Mouse (Mus musculus) lung, adult 2 months (tissue): ENCODE data around the gene Usp27x. TPM values are rescaled to one million over a fixed set of nuclear protein-coding genes. Genes with fewer than 3 reads are reported as not detected.

Source experiments
- DNase-seq: peaks from one replicate; pipeline ENCODE4 v3.0.0; 2022
- H3K4me1 ChIP-seq: fragments of 200-500 bp; 2 replicates; pipeline ENCODE4 v1.6.1; 2011; ENCODE audit warnings: low read length; ENCODE audit not compliant: control insufficient read depth, insufficient read depth
- H3K4me3 ChIP-seq: fragments of 200-500 bp; replicated peaks from 2 replicates; pipeline ENCODE3; 2011; ENCODE audit warnings: low read depth, mild to moderate bottlenecking, control low read depth, low read length; ENCODE audit errors: extremely low read depth
- CTCF ChIP-seq: fragments of 200-500 bp; IDR thresholded peaks from 2 replicates; pipeline ENCODE4 v1.5.1; 2011; ENCODE audit warnings: mild to moderate bottlenecking, low read length, control low read depth; ENCODE audit not compliant: insufficient read depth
- POLR2A ChIP-seq: fragments of 200-500 bp; IDR thresholded peaks from 2 replicates; pipeline ENCODE4 v1.6.1; 2011; ENCODE audit warnings: low read depth, mild to moderate bottlenecking, control low read depth, low read length, borderline replicate concordance; ENCODE audit errors: extremely low read depth
- WGBS: fragments of 180-500 bp; shearing (Covaris S2); methylation state at CpG from one replicate; pipeline ENCODE4 v1.1.7; 2018; 5-methylcytosine and 5-hydroxymethylcytosine counted together
- polyA plus RNA-seq: library from polyadenylated mRNA; depleted of rRNA; stranded (reverse); fragments of >200 nt; gene quantifications from 2 replicates; pipeline ENCODE4 v1.2.3, GENCODE M21; 2012; rRNA removed

Usp27x gene
- polyA plus RNA-seq, result 1.2 and 1.4 TPM in 2 replicates

DNA sequence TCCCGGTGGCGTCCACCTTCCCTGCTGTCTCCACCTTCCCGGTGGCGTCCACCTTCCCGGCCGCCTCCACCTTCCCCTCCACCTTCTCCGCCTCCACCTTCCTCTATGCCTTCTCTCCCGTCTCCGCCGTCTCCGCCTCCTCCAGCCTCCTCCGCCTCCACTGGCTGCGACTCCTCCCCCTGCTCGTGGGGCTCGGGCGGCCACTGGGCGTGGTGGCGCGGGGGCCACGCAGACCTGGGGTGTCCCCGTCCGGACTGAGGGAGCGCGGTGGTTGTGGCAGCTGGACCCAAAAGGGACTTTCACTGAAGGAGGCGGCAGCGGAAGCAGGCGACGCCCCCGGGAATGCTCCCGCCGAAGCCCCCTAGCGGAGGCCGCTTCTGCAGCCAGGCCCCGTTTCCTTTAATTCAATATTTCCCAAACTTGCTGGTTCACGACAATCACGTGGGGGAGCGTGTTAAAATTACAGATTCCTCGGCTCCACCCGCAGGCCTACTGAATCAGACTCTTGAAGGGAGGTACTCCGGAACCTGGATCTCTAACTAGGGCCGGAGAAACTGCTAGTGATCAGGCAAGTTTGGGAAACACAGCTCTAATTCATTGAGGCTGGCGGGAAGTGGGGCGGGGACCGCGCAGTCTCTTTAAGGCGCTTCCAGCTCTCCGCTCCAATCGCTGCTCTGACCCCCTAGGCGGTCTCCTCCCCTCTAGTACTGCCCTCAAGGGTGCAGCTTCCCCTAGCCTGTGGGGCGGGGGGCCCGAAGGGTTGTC lies at the start of gene Usp27x:
Gene Usp27x, minus strand, starts transcription at position 115 of the 765 bp plus-strand sequence.
- no peak for TF ChIP-seq CTCF
- peak; percentile 50; the same call in 1 of the 2 replicates for TF ChIP-seq POLR2A
- DNase-seq, result peak; percentile 72
- H3K4me1 ChIP-seq, result no peaks in the 10 kb centered on the region
- WGBS, result 33% methylated on average over 51 of the region's 51 CpGs
- peak within 1 kb of the TSS; percentile 94 for H3K4me3 ChIP-seq

DNA sequence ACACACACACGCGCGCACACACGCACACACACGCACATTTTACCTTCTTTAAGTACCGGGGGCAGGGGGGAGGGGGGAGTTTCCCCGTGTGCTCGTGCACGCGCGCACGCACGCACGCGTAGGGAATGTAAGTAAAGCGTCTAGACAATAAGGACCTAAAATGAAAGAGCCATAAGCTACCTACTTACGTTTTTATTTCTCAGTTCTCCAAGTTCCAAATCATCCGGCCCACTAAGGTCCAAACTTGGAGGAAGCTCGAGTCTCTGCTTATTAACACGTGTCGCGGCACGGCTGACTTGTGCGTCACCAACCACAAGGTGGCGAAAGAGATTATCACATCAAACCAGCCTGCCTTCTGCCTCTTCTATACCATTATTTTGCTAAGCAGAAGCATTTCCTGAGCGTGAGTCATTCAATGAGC lies 47.1 kb upstream of the Usp27x start:
- TF ChIP-seq POLR2A (no peak), CTCF (peak; percentile 74)
- 29% methylated on average over 26 of the region's 26 CpGs for WGBS
- Histone ChIP-seq H3K4me3 (peak overlapping the region; percentile 62), H3K4me1 (no peaks in the 10 kb centered on the region)
- peak; percentile 60 for DNase-seq

- H3K4me1 ChIP-seq, result no peaks in the 10 kb centered on the region
- no peak for DNase-seq
- WGBS, result 65% methylated on average over 6 of the region's 6 CpGs
- peak overlapping the region; percentile 62 for H3K4me3 ChIP-seq
- TF ChIP-seq POLR2A (no peak), CTCF (no peak)
Measured at GRCm38 (mm10) chrX:7422166-7422565, 46.5 kb upstream of the Usp27x start.

GRCm38 (mm10) chrX:7421016-7421415 lies 45.4 kb upstream of the Usp27x start:
- peak; percentile 24 for DNase-seq
- H3K4me1 ChIP-seq, result no peaks in the 10 kb centered on the region
- H3K4me3 ChIP-seq, result no peak overlapping the region
- TF ChIP-seq POLR2A (no peak), CTCF (peak; percentile 68)
- 38% methylated on average over 3 of the region's 3 CpGs for WGBS

GRCm38 (mm10) chrX:7416178-7416871 lies 40.7 kb upstream of the Usp27x start:
- WGBS, result 60% methylated on average over 12 of the region's 12 CpGs
- Histone ChIP-seq H3K4me1 (no peaks in the 10 kb centered on the region), H3K4me3 (no peak overlapping the region)
- TF ChIP-seq POLR2A (no peak), CTCF (no peak)
- DNase-seq, result peak; percentile 15

DNA sequence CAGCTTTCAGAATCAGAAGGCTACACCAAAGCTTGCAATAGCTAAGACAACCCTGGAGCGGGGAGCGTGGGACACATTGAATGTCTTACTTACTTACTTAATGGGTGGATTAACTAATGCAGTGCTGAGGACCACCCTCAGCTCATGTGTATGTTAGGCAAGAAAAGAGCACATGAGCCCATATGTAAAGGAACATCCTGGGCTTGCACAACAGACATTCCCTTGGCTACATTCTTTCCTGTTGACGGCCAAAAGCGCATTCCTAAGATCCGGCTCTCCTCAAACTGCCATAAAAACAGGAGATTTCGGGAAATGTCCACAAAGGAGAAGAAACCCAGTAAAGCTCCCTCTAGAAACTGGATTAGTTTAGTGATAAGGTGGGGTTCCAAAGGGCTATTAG lies 39.7 kb upstream of the Usp27x start:
- TF ChIP-seq POLR2A (no peak), CTCF (no peak)
- WGBS, result 76% methylated on average over 6 of the region's 6 CpGs
- DNase-seq, result no peak
- Histone ChIP-seq H3K4me3 (no peak overlapping the region), H3K4me1 (no peaks in the 10 kb centered on the region)

GRCm38 (mm10) chrX:7412239-7413033 lies 36.8 kb upstream of the Usp27x start:
- TF ChIP-seq POLR2A (no peak), CTCF (no peak)
- WGBS, result 64% methylated on average over 16 of the region's 16 CpGs
- DNase-seq, result no peak
- no peaks in the 10 kb centered on the region for H3K4me1 ChIP-seq
- H3K4me3 ChIP-seq, result no peak overlapping the region

DNA sequence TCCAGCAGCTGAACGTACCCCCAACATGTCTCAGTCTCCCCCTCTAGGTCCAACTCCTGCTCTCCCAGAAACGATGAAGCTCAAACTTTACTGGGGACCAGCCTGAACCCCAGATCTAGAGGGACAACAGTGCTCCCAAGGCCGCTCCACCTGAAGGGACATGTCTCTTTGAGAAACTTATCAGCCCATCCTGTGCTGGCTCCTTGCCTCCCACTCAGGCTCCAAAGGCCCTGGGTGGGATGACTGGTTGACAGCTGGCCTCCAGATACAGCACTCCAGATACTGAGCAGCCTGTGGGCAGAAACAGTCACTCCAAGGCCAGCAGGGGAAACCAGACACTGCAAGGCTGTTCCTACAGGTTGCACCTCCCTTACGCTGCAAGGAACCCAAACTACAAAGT lies 956 bp upstream of the Usp27x start:
- DNase-seq, result no peak
- Histone ChIP-seq H3K4me1 (no peaks in the 10 kb centered on the region), H3K4me3 (peak overlapping the region; percentile 39)
- WGBS, result 47% methylated on average over 4 of the region's 4 CpGs
- TF ChIP-seq POLR2A (no peak), CTCF (no peak)

DNA sequence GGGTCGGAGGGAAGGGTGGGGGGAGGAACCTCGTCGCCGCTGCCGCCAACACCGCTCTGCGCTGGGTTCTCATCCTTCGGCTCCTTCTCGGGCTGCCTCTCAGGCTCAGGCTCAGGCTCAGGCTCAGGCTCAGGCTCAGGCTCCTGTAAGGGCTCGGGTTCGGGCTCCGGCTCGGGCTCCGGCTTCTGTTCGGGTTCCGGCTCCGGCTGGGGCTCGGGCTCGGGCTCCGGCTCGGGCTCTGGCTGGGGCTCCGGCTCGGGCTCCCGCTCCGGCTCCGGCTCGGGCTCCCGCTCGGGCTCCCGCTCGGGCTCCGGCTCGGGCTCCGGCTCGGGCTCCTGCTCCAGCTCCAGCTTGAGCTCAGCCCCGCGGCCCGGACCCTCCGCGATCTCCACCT lies 311 bp downstream of the Usp27x start:
- no peak for TF ChIP-seq CTCF
- TF ChIP-seq POLR2A, result no peak
- H3K4me3 ChIP-seq, result peak overlapping the region; percentile 94
- WGBS, result 37% methylated on average over 40 of the region's 40 CpGs
- no peak for DNase-seq
- H3K4me1 ChIP-seq, result no peaks in the 10 kb centered on the region
